Mouse (Mus musculus) erythroid progenitor cell, adult 5-6 weeks (primary cell): ENCODE measurements at regions not wholly inside any gene's neighbourhood (a gene's known extent, or its start where the extent isn't known, plus 50 kb on each side); places are given as distances from the start of the nearest gene placed in this dataset.

Source experiments
- ATAC-seq: replicated peaks from 2 replicates; pipeline ENCODE4 v1.8.0; 2016; ENCODE audit warnings: moderate number of reproducible peaks, mild to moderate bottlenecking, moderate TSS enrichment, inconsistent platforms; ENCODE audit not compliant: poor library complexity, low FRiP score, severe bottlenecking

DNA sequence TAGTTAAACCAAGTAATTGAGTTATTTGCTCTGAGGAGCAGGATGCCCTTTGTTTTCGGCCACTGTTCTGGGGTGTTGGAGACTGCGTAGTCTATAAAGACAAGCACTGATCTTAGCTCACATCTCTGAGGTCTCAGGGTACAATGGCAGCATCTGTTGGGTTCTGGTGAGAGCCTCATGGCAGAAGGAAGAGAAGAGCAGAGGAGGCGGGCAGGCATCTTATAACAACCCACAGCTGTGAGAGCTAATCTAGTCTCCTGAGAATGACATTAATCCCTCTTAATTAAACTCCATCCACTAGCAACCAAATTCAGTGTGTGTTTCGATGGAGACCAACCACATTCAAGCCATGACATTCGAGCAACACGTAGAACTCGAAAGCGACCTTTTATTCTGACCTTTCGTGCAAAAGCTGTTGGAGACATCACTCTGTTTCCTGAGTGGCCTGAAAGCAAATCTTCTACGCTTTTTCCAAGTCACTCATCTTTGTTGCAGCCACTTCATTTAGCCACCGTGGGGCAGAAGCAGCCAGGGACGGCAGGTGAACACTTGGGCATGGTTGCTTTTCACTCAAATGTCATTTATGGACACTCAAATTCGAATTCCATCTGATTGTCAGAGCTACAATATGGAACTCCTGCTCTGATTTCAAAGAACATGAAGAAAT, 72.7 kb upstream of the Parp11 start:
- no peak for ATAC-seq

DNA sequence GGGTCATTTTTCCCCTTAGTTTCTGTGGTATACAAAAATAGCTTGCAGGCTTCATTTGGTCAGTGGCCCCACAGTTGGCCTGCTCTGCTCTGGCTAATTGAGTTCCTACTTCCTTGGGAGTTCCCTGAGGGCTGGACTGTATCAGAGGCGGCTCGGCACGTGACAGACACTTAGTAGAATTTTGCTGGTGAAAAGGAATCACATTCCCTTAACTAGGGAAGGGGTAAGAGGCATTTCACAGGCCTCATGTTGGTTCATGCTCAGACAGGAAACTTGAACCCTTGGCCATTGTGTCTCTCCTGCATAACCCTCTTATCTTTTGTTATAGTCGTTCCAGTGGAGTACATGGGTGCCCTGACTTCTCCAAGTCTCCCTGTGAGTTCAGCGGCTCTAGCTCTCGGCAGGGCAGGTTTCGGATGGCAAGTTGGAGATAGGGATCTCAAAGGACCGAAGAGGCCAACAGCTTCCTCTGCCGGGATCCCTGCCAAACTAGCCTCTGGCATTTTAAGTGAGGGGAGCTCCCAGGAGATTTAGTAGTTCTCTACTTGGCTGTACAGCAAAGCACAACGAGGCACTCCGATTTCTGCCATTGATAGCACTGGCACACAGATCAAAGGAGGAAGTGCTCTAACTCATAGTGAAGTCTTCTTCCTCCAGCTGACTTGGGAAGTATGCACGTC, 72.0 kb upstream of the Parp11 start:
- ATAC-seq, result no peak

DNA sequence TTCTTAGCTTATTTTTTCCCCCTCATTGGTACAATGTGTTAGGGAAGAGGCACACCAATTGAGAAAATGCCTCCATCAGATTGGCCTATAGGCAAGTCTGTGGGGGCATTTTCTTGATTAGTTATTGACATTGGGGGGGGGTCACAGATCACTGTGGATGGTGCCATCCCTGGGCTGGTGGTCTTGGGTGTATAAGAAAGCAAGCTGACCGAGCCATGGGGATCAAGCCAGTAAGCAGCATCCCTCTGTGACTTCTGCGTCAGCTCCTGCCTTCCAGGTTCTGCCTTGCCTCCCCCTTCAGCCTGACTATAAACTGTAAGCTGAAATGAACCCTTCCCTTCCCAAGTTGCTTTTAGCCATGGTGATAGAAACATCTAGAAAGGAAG, 71.5 kb upstream of the Parp11 start:
- ATAC-seq, result no peak

DNA sequence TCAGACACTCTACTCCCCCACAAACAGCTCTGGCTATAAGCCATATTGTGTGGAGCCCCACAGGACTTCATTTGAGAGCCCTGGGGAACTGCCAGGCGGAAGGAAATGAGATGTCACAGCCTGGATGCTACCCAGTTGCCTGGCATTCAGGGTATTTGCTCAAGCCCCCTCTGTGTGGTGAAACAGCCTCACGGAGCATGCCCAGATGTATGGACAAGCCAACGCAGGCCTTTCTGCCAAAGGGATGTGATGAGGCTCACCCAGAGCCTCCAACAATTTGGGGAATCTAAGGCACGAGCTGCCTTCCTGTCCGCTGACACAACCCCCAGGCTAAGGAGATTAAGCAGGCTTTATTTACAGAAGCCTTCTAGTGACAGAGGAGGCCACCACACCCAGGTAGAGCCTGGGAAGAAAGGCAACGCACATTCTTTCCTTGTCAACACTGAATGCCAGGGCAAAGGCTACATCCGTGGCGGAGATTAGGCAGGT, 70.9 kb upstream of the Parp11 start:
- ATAC-seq, result no peak

DNA sequence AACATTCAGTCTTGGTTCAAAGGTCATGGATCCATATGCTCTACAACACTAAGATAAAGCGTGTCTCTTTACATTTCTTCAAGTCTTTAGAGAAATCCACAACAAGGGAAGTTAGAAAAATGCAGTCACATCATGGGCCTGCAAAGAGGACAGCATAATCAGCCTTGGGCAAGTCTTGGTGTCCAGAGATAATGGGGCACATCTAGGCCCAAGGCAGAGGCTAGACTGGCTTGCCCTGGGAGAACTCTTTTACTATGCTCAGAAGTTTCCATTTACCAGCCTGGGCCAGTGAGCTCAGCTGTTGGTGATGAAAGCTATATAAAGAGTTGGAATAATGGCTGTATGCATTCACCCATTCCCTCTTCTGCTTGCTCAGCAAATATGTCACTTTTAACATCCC, 67.9 kb upstream of the Parp11 start:
- 0 out of 2 replicates have a peak, but pooled peaks have one; percentile 33 for ATAC-seq

DNA sequence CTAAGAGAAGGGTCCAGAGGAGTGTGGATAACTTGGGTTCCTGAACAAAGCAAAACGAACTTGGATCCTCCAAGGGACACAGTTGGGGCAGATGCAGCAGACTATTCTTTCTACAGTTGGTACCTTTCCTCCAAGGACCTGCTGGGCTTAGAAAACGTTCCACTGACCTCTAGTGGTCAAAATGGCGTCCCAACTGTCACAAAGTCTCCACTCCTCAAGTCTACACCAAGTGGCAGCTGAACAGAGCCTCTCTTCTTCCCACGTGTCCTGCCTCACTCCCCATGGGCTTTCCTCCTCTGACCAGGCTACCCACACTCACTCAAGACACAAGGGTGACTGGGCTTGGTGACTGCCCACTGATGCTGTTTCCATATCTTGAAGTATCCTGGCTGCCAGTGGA, 67.1 kb upstream of the Parp11 start:
- peak; percentile 84 for ATAC-seq

DNA sequence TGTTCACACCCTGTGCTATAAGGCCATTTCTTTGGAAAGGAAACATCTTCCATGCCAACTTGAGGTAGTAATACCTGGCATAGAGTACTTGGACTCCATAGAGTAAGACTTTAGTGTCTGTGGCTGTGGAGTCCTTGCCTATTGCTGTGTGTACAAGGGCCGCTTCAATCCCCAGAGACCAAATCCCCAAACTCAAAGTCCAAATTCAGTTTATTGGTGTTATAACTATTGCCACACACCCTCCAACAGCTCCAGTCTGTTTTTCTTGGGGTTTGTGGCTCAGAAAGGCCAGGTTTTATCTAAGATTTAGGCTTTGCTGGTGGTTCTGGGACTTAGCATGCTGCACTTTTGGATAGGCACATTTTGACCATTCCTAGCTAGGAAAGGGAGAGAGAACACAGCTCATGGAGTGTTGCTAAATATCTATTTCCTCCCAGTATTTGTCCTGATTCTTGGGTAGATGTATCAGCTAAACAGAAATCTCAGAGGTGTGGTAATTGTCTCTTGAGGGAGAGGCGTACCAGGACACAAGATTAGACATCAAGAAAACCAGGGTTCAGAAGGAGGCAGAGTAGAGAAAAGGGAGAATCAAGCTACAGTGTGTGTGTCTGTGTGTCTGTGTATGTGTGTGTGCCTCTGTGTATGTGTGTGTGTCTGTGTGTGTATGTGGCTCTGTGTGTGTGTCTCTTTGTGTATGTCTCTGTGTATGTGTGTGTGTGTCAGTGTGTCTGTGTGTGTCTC, 65.3 kb upstream of the Parp11 start:
- ATAC-seq, result no peak

DNA sequence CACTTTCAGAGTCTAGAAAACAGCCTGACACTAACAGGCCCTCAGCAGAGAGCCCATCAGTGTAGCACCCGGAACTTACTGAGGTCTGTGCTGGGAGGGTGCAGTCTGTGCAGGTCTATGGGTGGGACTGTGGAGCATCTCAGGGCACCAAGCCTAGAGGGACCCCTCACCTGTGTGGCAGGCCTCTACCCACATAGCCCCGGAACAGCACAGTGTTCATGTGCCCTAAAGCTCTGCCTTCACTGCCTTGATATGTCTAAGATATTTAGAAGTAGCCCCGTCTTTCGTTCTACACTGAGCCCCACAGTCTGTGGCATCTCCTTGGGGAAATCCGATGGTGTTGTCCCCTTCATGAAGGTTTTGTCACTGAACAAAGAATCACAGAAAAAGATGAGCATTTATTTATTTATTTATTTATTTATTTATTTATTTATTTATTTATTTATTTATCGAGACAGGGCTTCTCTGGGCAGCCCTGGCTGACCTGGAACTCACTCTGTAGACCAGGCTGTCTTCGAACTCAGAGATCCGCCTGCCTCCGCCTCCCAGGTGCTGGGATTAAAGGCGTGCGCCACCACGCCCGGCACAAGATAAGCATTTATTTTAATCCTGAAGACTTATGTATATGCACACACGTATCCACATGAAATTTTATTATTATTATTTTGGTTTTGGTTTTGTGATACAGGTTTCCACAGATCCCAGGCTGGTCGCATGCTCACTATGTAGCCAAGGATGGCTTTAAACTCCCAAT, 55.2 kb upstream of the Parp11 start:
- no peak for ATAC-seq

DNA sequence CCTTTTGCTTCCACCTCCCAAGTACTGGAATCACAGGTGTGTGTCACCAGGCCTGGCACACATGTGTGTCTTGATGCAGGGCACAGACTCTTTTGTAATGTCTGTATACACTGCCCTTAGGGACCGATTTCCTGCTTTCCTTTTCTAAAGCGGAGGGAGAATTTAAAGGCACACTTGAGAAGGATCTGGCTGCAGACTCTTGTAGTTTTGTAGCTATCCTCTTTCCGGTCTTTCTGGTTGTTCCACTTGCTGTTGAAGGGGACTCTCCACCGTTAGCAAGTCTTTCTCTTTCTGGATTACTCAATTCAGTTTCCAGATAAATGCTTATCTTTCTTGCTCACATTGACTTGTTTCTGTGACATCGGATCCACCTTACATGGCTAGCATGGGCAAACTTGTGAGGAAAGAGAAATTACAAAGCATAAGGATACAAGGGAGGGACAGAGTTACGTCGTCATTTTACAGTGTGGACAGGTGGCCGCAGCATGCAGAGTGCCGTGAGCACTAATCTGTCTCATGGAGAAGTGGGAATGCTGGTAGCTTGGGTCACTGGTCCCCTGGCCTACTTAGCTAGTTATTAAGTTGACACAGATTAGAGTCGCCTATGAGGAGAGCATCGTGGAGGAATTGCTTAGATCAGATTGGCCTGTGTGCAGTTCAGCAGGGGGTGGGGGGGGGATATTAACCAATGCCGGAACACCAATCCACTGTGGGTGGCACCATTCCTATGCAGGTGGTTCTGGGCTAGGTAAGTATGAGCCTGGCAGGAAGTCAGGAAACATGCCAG, 54.4 kb upstream of the Parp11 start:
- ATAC-seq, result peak; percentile 71

DNA sequence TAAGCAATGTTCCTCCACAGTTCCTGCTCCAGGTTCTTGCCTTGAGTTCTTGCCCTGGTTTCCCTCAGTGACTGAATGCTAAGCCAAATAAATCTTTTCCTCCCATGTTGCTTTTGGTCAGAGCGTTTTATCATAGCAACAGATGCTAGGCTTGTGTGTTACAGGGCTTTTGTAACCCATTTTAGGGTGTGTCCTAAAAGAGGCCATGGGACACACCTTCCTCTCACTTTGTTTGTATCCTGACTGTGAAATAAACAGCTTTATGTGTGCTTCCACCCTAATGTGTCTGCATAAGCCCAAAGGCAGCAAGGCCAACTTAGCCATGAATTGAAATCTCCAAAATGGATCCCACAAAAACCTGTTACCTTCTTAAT, 53.9 kb upstream of the Parp11 start:
- peak; percentile 50 for ATAC-seq

DNA sequence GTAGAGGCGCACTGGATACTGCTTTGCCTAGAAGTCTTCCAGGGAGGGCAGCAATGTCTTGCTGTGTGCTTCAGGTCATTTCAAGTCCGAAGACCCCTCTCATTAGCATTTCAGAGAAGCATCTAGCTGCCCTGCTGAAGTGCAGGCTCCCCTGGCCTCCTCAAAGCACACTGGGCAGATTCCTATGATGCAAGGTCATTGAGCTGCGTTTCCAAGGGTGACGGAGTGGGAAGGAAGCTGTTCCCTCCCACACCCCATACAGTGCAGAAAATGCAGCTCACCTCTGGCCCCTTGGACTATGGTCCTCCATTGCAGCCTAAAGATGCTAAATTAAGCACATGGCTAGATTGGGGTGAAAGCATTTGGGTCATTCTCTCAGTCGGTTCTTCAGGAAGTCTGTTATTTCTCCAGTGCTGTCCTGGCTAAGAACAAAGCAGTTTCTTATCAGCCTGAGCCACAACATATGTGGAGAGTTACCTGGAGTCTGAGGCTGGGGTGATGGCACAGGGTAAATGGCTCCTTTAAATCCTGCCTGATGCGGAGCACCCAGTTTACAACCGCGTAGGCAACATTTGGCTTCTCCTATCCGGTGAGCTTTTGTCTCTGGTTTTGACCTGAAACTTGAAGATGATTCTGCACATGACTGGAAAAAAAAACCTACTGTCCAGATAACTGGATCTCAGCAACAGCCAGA, 52.6 kb upstream of the Parp11 start:
- no peak for ATAC-seq
